Mouse (Mus musculus) 3134 (cell line): ENCODE measurements around the gene Olfr1423.
A peak's percentile ranks its signal among the peaks of the same experiment; 100 is the strongest.
"Not testable (repeated sequence)": the region's sequence is repeated elsewhere in the genome, so short reads cannot be mapped to it uniquely, and the experiment has no call there.

Source experiments
- DNase-seq: peaks from one replicate; pipeline ENCODE4 v3.0.0-alpha.2; 2011; ENCODE audit warnings: low spot score; ENCODE audit not compliant: insufficient read length; ENCODE audit errors: extremely low read depth

Gene Olfr1423

DNA sequence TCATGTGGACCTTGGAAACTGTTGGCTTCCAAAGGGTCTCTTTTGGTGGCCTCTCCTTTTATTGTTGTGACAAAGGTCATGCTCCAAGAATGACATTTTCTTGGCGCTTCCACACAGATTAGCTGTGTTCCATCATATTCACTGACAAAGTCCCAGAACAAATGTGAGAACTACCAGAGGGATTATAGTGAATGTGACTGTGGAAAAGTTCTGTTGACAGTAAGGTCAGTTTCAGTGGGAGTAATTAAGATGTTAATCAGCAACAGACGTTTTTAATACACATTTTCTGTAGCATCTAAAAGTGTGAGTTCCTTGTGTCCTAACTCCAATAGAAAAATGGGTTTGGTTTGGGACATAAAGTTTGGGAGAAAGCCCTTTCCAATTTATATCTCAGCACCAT is at the start of gene Olfr1423:
Olfr1423 (minus strand) TSS at position 101 of the 400 bp plus-strand sequence.
- DNase-seq: no peak

DNA sequence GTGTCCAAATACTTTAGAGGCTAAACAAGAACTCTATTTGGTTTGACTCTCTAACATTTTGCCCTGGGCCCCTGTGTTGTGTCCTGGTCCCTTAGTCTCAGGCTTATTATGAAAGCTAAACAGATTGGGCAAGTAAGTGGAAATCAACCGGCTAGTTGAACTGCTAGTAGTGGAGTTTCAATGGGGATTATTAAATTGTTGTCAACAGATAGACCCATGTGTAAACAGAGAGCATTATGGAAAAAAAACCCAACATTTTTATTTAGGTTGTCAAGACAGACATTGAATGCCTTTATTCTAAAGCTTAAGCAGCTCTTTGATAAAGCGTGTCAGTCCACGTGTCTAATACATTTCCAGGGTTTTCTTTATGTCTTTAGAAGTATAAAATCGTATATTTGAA is 36.5 kb upstream of the Olfr1423 start, which contains the start of gene Olfr1425:
Olfr1425 (minus strand) TSS at position 101 of the 400 bp plus-strand sequence.
- DNase-seq: not testable (repeated sequence)

DNA sequence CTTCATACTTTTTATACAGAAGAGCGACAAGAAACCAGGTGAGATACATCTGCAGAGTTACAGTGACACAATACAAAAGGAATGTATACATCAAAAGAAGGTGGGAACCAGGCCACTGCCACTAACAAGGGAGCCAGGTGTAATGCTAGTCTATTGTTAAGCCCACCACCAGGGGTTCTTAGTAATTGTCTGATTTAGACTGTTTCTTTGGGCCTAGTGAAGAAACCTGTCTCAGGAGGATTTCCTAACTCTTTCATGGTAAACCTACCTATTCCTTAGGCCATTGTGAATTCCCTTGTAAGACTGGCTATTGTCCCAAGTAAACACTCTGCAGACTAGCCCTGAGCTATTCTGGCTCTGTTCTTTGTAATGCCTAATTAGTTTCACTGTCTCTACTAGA is 28.4 kb upstream of the Olfr1423 start:
- not testable (repeated sequence) for DNase-seq

DNA sequence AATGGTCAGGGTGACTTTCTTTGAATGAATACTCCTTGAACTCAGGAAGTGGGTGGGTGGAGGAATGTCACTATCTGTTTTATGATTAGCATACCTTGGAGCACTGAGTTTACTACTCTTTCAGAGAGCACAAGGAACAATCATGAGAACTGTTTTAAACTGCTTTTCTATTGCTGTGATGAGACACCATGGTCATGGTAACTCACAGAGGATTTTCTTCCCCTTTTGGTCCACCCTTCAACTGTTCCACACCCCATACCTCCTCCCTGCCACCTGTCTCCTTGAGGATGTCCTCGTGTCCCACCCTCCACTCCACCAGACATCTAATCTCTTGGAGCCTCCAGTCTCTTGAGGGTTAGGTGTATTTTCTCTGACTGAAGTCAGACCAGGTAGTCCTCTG is 26.7 kb upstream of the Olfr1423 start:
- DNase-seq: not testable (repeated sequence)

DNA sequence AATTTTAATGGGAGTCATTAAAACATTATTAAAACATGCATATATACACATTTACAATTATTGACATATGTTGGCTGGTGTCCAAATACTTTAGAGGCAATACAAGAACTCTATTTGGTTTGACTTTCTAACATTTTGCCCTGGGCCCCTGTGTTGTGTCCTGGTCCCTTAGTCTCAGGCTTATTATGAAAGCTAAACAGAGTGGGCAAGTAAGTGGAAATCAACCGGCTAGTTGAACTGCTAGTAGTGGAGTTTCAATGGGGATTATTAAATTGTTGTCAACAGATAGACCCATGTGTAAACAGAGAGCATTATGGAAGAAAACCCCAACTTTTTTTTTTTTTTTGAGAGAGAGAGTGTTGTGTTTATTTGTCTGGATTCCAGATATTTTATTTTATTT is 21.5 kb upstream of the Olfr1423 start, which contains the start of gene Olfr1424:
Olfr1424 (minus strand) TSS at position 101 of the 400 bp plus-strand sequence.
- not testable (repeated sequence) for DNase-seq

DNA sequence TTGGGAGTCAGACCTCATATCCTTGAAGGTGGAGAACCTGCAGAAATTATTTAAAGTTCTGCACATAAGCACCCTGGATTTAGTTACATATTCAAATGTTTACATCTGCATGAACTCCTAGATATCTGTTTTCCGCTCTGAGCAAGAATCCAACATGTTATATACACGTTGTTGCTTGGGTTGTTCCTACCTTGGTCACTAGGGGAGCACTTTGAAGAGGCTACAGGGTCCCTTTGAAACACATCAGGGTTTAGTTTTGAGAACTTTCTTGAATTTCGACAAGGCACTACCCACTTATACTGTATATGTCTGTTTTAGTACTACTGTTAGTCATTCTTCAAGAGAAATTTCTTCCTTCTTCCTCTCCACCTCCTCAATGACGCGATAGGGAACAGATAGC is 2.0 kb upstream of the Olfr1423 start:
- DNase-seq: no peak

DNA sequence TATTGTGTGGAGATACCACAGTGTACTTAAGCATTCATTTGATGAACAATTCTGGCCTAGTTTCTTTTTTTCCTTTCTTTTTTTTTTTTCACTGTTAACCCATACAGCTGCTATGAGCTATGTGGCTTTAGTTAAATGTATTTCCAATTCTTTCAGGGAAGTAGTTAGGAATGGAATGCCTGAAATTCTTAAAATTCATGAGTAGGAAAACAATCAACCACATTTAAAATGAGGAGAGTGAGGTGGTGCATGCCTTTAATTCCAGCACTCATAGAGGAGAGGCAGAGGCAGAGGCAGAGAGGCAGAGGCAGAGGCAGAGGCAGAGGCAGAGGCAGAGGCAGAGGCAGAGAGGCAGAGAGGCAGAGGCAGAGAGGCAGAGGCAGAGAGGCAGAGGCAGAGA is 3.4 kb downstream of the Olfr1423 start:
- DNase-seq: peak; percentile 15

DNA sequence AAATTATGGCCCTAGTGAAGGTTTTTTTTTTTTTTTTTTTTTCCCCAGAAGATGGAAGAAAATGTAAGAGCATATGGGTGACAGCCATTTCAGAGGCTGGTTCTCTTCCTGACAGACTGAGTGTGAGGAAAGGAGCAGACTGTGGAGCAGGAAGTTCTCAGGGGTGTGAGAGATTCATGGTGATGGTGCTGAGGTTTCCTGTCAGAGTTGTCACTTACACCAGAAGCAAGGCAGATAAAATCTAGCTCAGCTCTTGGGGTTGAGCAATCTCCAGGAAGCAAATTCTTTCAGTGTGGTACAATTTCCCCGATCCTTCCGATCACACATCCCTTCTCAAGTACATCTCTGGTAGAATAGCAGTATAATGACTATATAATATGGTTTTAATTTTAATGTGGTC is 14.5 kb downstream of the Olfr1423 start:
- no peak for DNase-seq

DNA sequence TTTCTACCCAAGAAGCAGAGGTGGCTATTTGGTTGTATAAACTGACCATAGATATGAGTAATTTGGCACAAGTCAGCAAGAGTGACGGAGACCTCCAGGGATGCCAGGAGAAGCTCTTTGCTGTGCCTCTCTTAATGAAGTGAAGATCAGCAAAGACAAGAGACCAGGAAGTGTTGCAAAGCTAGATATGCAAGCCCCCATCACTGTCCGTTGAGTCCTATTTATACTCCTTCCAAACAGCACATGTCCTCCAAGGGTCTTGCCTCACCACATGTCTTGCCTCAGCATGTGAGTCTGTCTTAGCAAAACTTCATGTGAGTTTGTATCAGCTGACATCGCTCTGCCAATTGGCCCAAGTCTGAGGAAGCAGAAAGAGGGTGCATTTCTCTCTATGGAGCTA is 15.8 kb downstream of the Olfr1423 start:
- no peak for DNase-seq

DNA sequence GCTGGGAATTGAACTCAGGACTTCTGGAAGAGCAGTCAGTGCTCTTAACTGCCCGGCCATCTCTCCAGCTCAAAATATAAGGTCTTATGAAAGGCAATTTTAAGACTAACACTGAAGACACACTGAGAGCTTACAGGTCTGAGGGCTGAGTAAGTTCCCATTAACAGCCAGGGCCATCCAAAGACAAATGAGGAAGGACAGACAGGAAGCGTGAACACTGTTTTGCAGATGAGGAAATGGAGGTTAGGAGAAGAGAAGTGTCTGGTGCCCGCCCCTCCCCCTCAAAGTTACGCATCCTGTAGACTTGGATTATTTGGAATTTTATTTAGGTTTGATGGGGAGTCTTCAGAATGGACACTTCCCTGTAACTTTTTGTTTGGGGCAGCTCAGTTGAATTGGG is 17.0 kb downstream of the Olfr1423 start:
- no peak for DNase-seq

DNA sequence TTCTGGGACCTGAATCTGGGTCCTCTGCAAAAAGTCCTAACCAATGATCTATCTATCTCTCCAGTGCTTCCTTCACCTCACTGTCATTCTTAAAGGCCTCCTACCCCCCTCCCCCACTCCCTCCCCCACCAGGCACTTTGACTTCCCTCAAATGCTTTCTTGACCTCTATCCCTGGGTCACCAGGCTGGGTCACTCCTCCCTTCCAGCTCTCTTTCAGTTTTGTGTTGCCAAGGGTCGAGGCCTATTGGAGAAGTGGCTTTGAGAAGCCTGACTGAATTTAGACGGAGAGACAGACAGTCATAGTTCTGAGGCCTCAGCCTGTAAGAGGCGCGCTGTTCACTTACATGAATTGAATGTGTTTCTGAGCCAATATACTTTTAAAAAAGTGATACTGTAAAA is 24.9 kb downstream of the Olfr1423 start:
- no peak for DNase-seq

DNA sequence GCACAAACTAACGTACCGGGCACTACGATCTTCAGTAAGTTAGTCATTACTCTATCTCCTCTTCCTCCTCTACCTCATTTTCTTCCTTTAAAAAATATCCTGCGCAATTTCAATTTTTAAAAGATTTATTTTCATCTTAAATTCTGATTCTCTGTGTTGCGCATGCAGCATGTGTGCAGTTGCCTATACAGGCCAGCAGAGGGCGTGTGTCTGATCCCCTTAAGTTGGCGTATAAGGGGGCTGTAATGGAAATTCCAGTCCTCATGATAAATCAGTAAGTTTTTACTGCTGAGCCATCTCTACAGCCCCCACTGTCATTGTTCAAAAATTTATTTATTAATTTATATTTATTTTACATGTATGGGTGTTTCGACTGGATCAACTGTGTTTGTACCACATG is 25.4 kb downstream of the Olfr1423 start:
- DNase-seq: no peak

DNA sequence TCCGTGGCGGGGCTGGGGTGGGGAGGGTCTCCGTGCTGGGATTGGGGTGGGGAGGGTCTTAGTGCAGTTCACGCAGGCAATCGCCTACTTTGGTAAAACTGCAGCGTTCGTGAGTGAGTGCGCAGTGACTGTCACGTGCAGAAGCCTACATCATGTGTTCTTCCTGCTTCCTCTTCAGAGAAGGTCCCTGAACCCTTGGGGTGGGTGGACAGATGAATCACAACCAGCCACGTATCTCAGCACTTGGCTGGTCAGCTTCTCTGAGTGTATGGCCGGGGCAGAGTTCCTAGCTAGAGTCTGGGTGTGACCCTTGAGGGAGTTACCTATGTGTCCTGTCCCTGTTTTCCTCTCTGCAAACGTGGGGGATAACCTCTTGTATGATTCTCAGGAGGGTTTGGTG is 27.9 kb downstream of the Olfr1423 start:
- DNase-seq: no peak

DNA sequence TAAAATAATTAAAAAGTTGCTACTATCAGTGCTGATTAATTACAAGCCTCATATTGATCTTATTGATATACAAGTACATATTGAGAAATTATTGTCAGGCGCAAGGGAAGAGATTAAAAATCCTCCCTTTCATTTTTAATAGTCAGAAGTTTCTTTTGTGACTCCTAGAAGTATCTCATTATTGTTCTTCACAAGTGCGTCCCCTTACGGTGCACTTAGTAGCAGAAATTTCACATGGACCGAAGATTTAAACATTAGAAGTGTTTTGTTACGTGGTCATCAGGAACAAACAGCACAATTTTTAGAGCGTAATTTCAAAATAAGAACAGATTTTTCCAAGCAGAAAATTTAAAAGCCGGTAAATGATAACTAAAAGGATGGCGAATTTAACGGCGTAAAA is 28.5 kb downstream of the Olfr1423 start:
- no peak for DNase-seq

DNA sequence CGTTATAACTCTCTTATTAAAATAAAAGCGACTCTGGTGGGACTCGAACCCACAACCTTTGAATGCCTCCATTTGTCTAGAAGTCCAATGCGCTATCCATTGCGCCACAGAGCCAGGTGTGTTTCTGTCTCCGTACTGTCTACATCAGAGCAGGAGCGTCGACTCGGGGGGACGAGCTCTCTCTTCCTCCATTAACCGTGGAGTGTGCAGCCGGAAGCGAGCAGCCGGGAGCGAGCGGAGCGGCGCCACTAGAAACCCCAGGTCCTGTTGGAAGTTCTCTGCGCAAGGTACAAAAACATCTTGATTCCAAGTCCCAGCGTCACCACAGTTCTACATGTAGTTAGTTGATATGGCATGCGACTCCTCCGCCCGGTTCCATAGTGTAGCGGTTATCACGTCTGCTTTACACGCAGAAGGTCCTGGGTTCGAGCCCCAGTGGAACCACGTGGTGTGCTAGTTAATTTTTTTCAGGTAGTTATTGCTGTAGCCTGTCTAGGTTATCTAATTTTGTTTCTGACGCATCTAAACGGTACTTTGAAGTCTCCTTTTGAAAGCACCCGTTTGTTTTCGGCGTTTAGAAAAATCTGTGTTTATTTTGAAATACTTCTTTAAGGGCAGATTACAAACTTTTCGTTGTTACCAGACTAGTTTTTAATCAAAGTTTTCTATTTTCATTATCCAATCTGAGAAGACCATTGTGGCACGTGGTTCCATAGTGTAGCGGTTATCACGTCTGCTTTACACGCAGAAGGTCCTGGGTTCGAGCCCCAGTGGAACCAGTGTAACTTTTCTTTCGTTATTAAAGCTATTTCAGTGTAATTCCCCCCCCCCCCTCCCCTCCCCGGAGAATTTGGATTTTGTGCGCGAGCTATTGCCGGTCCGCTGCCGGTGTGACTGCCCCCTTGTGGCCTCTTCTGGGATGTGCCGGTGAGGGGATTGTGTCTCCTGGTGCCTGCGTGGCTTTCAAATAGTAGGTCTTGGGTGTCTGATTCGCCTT is 29.3 kb downstream of the Olfr1423 start:
- peak; percentile 89 for DNase-seq

DNA sequence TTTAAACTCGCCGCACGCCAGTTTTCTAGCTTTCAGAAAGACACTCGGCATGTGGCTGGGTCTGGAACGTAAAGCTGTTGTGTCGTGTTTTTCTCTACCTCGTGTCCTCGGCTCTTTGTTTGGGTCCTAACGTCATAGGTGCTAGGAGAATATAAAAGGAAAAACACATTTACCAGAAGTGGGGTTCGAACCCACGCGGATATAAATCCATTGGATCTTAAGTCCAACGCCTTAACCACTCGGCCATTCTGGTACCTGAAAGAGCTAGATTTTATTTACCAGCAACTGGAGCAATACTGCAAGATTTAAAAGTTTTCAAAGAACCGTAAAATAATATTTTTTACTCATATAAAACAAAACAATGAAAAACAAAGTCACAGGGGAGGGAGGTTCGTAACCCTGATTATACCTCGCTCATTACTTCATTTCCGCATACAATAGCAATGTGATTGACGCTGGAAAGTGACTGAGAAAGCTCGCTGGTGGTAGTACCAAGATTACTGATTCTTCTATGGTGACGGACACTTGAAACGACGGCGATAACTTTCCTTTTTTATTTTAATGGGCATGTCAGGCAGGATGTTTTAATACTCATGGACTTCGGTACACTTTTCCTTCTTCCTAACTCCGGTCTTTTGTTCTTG is 30.1 kb downstream of the Olfr1423 start:
- DNase-seq: peak; percentile 62

DNA sequence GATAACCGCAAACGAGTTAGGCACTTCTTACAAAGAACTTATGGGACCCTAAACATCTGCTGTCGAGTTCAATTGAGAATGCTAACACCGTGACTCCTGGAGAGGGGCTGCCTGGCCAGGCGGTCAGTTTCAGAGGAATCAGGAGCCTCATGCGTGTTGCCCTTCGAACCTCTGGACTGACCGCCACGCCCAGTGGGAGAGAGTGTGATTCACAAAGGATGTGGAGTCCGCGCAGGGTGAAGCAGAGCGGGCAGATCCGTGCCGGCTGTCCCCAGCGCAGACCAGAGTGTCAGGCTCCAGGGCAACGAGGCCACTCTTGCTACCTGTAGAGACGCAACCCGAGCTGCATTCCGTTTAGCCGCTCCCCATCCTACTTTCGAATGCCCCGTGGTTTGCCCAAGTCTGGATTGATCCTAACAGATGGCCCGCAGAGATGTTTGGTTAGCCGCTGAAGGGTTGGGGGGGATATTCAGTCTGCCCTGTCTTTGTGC is 30.8 kb downstream of the Olfr1423 start:
- peak; percentile 85 for DNase-seq

DNA sequence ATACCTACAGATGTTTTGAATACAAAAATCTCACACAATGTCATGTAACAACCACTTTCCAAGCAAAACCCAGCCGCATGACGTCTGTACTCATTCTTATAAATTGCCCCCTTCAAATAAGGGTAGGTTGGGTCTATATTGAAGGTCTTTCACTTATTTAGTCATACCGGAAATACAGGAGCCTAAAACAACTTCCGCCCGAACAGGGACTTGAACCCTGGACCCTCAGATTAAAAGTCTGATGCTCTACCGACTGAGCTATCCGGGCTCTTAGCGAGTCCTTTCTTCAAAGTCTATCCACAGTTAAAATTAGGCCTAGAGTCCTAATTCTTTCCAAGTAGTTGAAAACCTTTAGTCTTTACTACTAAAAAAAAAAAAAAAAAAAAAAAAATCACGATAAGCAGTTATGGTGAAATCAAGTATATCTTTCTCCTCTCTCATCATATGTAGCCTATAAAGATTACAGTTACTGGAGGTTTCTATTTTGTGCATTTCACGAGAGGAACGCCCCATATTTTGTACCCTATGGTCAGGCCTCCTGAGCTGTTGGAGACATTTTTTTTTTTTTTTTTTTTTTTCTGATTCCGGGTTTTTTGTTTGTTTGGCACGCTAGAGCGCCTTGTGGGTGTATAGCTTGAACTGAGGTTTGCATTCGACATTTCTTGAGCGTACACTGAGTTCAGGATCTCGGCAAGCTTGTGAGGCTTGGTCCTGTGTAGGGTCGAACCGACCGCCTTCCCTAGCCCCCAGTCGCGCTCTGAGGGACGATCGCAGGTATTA is 31.4 kb downstream of the Olfr1423 start:
- peak; percentile 66 for DNase-seq

DNA sequence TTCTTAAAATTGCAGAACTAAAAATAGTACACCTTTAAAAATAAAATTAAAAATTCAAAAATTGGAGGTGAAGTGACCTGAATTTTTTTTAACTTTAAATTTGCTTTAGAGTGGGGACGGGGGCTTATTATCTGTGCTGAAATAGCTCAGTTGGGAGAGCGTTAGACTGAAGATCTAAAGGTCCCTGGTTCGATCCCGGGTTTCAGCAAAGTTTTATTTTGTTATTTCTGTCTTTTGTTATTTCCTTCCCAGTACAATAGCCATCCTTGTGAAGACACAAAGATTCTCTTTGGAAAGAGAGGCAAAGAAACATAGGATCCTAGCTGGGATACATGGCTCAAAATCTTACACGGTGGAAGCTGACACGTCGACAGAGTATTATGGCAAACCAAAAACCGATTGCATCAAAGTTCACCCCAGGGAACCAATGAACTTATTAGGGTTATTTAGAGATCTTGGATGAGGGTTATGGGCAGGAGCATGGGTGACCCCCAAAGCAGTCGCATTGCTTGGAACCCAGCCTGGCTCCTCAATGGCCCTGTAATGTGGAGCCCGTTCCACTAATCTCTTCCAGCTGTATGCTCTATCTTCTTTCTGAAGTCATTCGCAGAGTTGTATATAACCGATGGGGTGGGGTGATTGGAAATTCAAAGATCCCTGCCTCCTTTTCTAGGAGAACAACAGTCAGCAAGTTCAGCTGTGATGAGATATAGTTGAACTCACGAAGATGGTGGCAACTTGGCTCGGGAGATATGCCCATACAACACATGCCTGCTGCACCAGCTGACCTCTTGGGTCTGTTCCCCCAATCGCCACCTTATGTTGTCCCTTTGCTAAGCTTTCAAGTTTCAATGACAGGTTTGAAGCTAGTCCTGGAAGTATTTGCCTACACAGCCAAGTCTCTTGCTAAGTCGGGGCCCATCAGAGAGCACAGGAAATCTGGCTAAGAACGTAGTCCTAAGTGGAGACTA is 32.4 kb downstream of the Olfr1423 start:
- no peak for DNase-seq
